Mouse (Mus musculus) monocyte, adult 5-6 weeks (primary cell): ENCODE measurements around the gene Prr29. TPM values are rescaled to one million over a fixed set of nuclear protein-coding genes. Genes with fewer than 3 reads are reported as not detected.

Experiments used
- ATAC-seq: fragments of 153-309, 156-312 bp; replicated peaks from 2 replicates; pipeline ENCODE4 v1.8.0; 2017; ENCODE audit warnings: mild to moderate bottlenecking; ENCODE audit not compliant: low TSS enrichment, insufficient number of reproducible peaks, severe bottlenecking, poor library complexity, low FRiP score
- total RNA-seq: library from RNA; stranded (forward); fragments of 200-1000, 200-491, 200-594 nt; gene quantifications from 3 replicates; pipeline ENCODE4 v1.2.3, GENCODE M21; 2017

The Prr29 gene
- total RNA-seq, 1 experiment from 2014 or later: not detected

DNA sequence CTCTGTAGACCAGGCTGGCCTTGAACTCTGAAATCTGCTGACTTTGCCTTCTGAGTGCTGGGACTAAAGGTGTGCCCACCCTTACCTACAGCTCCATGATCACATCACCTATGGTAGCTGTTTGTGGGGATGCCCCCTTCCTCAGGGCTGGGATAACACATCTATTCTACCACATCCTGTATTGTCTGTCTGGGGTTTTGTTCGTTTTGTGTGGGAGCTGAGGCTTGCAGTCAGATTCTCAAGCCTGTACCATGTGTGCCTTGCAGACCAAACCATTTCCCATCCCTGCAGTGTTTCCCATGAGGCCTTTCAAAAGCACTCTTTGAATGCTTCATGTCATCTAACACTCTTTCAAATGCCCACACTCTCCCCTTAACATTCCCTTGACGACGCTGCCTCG is 13.3 kb upstream of the Prr29 start:
- ATAC-seq: no peak

DNA sequence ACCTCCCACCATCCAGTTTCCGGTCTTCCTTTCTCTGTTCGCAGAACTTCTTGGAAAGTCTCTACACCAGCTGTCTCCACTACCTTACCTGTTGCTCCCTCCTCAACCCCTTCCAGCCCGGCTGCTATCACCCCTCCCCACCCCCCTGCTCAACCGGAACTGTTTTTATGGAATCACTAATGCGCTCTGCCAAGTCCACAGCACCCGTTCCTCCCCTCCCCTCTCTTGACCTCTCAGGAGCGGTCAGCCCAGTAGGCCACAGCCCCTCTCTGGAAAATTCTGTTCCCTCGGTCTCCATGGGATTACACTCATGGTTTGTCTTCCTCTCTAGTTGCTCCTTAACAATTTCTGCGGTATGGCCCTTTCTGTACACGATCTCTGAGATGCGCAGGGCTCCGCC is 12.1 kb upstream of the Prr29 start, which contains the start of gene Scn4a:
TSS of gene Scn4a (minus strand) at position 101 of the 400 bp plus-strand sequence.
- ATAC-seq: no peak

DNA sequence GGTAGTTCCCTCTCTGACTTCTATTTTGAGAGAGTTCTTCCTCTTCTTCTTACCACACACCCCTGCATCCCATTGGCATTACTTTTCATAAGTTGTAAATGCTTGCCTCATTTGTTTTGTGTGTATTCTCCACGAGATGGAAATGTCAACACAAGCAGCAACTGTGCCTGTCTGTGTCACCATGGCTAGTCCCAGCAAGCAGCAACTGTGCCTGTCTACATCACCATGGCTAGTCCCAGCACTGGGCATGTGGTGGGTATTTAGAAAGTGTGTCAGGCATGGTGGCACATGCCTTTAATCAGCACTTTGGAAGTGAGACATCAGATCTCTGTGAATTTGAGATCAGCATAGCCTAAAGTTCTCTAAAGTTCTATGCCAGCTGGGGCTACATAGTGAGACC is 11.1 kb upstream of the Prr29 start:
- no peak for ATAC-seq

DNA sequence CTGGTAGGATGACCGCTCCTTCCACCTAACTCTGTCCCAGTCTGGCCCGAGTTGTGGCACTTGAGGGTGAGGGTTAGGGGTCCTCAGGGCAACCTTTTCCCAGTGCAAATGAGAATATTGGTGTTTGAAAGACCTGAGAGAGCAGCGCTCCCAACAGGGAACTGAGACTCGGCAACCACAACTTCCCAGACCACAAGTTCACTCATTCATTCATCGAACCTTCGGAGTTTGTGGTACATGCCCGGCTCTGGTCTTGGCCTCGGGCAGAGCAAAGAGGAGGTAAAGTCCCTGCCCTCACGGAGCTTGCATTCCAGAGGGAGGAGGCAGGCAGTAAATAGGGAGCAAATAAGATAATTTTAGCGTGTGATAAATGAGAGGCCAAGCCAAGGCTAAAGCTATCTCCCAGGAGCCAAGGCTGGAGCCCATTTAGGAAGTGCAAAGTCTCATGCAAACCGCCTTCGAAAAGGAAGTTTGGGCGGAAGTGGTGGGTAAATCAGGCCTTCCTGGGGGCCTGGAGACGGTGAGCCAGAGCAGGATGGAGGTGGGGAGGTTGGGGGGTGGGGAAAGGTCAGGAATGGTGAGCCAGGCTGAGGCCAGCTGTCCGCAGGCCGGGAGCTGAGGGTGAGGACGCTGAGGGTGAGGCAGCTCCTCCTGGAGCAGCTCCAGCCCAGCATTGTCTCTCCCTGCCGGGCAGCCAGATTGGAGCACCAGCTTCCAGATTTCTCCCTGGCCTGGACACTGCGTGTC is 9.7 kb upstream of the Prr29 start:
- no peak; the same call in 1 of the 2 replicates for ATAC-seq

DNA sequence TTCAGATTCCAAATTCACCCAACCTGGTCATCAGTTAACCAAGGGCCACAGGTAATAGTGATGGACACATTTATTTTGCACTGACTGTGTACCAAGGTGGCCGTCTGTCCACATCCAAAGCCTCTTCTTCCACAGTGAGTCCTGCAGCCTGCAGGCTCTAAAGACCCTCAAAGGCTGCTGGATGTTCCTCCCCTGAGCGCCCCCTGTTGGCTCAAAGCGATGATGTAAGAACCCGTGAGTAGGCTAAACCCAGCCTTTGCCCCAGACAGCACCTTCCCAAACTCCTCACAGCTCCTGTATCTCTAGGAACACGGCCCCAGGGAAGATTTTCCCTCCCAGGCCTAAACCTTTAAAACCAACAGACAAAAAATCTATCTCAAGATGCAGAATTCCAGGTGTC is 5.9 kb upstream of the Prr29 start:
- no peak for ATAC-seq

DNA sequence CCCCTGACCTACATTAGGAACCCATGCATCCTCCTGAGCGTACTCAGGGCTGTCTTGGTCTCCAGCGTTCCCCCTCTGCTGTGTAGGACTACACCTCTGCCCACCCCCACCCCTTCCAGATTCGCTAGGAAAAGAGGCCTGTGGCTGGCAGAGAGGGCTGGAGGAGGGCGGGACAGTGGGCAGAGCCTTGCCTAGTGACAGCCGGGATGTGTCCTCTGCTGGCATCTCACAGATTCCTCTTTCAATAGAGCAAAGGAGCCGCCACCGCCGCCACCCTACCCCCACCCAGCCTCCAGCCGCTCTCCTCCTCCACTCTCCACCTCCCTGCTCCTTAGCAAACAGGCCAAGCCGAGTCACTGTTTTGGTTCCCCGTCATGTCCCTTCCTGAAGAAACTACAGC is 560 bp upstream of the Prr29 start:
- no peak for ATAC-seq

DNA sequence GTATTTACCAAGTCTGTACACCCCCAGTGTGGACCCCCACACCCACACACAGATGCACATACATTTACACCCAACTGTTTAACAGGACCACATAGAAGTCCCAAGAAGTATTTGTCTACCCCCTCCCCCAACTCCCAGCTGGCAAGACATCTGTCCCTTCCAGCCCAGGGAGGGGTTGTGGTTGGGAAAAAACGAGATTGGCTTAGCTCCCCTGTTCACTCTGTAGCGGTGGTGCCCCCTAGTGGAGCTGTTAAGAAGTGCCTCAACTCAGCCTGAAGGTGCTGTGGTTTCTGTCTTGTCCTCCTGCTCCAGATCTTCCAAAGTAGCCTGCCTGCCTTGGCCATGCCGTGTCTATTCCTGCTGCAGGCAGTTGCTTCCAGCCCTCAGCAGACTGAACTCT is 1.0 kb downstream of the Prr29 start:
- ATAC-seq: peak; percentile 89

DNA sequence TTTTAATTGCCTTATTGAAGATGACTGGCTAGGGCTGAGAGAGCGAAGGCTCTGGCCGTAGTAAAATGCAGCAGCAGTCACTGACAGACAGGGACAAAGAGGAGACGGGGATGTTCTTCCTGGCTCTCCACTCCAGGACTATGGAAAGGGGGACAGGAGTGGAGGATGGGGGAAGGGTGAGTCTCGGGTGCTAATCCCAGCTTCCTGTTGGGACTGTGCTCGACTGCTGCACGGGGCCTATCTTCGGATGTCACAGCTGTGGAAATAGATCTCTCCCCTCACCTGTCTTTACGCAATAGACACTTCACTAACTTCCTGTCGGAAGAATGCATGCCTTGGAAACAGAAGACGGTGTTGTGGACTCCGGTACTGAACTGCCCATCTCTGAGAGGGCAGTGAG is 8.7 kb downstream of the Prr29 start:
- ATAC-seq: no peak

DNA sequence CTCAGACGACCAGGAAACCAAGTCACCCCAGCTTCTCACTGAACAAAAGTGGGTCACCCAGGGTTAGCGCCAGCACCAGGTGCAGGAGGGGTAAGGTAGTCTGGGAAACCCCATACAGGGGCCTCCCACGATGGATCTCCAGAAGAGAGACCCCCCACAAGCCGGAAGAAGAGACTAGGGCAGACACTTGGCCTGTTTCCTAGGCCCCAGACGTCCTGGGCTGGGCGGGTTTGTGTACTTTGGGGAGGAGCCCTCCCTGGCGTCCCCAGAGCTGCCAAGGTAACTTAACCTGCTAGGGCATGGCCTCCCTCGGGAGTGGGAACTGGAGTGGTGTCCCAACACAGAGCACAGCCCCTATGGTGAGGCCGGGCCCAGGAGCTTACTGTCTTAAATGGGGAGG is 9.3 kb downstream of the Prr29 start:
- no peak for ATAC-seq

DNA sequence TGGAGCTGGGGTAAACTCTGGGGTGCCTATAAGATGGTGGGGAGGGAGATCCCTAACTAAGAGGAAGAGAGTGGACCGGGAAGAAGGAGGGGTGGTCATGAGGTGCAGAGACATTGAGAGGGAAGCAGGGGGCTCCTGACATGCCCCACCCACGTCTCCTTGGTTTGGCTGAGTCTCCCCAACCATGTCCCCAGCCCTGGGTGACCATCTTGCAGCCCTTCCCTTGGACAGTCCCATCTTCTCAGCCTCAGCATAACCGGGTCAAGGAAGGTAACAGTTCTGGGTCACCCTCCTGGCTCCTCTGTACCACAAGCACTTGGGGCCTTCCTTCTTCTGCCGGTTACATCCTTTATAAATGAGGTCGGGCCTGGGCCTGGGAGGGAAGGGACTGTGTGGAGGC is 9.7 kb downstream of the Prr29 start:
- no peak for ATAC-seq

DNA sequence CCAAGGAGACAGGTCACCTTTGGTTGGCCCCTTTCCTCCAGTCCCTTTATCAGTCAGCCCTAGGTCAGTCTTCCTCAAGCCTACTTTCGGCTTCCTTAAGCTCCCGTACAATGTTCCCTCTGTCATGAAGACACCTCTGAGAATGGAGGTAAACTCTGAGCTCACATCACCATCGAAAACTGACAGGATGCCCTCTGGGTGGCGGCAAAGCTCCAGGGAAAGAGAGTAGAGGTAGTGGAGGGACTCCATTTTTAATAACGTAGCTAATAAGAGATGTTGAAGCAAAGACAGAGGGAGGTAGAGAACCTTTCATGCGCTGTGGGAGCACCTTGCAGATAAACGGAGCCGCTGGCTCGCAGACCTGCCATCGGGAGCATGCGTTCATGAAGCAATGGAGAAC is 15.7 kb downstream of the Prr29 start:
- no peak for ATAC-seq

DNA sequence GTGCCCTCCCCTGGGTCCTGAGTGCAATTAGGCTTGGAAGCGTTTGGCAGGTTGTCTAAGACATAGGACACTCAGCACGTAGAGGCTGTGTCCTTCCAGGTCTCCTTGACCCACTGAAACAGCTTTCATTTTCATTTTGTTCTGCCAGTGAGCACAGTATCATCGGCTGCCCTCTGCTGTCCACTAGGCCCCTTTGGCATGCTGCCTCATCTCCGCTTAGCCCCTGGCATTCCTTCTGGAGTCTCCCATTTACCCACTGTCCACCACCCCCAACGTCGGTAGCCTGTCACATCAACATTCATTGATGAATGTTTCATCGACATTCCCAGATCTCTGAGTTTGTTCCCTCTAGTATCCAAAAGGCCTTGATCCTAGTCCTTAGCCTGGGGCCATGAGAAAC is 16.6 kb downstream of the Prr29 start:
- ATAC-seq: no peak

DNA sequence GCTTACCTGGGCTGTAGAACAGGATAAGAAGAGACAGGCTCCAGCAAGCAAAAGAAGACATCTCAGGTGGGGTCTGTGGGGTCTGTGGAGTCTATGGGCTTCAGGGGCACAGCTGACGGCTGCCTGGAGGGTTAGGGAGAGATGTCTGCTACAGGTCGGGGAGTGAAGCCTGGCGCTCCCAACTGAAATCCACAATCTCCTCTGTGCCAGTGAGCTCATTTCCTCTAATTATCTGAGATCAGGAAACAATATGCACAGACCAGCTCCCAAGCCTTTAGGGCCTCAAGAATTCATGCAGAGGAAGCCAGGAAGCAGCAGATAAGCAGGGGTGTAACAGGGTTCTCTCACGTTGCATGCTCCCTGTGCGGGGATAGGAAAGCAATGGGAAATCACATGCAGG is 17.2 kb downstream of the Prr29 start:
- no peak for ATAC-seq

DNA sequence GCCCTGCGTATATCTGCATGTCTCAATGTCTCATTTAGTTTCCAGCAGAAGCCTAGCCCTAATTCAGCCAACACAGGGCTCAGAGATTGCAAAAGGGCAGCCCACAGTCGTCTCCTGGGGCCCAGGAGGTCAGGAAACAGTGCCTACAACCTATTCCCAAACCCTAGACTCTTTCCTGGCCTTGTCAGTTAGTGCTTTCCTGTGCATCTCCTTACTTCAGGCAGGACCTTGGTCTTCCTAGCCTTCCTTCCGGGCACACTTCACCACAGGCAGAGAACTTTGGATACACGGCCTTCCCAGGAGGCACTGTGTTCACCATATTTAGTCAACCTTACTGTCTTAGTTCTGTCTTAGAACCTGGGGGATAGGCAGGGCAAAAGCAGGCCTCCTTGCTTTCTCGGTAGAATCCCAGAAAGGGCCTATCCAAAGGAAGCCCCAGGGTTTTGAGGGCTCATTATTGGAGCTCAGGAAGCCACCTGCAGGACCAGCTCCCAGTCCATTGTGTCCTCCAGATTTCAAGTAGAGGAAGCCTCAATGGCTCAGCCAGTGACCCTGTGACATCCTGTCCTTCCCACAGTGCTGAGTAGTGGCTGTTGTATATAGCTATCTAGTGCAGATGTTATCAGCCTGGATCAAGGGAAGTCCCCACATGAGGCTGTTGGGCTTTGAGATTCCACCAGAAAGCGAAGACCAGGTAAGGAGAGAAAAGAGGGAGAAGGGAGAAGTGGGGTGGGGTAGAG is 17.9 kb downstream of the Prr29 start:
- ATAC-seq: no peak

DNA sequence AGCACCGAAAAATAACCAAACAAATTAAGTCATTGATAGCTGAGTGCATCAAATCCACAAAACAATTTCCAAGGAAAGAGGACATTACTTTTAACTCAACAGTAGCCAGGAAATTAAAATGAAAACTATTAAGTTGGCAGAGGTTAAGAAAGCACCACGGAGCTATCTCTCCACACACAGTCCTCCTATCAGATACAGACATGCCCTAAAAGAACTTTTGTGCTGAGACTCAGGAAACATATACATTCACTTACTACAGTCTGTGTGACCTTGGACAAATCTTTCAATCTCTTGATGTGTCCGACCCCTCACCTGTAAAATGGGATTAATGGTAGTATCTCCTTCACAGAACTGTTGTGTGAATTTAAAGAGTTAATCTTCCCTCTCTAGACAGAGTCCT is 21.1 kb downstream of the Prr29 start:
- no peak for ATAC-seq

DNA sequence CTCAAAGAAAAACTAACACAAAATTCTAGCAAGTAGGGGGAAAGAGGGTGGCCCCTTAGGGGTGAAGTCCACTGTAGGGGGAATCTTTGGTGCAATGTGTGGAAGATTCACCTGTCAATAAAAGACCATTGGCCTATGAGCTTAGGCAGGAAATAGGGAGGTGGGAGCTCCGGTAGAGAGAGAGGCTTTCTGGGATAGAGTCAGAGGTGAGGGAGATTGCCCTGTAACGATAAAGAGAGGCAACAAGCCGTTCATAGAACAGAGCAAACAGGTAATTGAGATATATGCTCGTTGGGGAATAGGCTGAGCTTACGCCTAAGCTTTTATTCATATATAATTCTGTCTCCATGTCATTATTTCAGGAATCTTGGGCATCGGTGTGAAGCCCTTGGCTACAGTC is 21.7 kb downstream of the Prr29 start:
- ATAC-seq: no peak

DNA sequence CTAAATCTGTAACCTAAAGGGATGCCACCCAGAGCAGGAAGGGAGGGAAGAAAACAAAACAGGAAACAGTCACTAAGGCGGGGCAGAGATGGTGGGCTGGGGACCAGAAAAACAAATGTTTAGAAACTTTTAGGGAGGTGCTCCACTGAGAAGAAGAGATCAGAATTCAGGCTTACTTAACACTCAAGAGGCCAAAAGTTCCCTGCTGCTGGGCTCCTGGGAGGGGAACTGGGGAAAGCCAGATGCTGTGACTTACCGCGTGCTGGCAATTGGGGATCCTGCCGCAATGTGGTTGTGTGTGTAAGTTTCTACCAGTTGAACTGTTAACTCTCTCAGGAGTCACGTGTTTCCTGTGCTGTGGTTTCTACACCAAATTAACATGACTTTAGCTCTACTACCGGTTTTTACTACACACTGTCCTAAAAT is 22.5 kb downstream of the Prr29 start, which contains the start of gene Icam2:
TSS of gene Icam2 (minus strand) at position 285 of the 426 bp plus-strand sequence.
- ATAC-seq: peak; percentile 82

DNA sequence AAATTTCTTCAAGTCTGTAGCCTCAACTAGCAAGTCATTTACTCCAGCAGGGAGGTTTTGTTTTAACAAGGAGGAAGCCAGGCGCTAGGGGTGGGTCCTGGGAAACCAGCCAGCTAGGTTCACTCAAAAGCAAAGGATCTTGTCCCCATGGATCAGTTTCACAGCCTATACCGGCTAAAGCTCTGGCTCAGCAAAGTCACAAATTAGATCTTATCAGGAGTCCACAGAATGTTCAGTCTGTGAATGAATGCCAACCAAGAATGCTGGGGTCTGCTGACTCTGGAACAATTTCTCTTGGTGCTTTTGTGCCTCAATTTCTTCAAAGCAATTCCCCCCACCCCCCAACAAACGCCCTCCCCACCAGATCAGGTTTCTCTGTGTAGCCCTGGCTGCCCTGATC is 24.3 kb downstream of the Prr29 start:
- no peak for ATAC-seq

DNA sequence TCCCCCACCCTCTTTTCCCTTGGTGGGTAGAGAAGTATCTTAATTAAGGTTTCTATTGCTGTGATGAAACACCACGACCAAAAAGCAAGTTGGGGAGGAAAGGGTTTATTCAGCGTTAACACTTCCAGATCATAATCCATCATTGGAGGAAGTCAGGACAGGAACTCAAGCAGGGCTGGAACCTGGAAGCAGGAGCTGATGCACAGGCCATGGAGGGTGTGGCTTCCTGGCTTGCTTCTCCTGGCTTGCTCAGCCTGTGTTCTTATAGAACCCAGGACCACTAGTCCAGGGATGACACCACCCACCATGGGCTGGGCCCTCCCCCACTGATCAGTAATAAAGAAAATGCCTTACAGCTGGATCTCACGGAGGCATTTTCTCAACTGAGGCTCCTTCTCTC is 25.5 kb downstream of the Prr29 start:
- no peak for ATAC-seq

DNA sequence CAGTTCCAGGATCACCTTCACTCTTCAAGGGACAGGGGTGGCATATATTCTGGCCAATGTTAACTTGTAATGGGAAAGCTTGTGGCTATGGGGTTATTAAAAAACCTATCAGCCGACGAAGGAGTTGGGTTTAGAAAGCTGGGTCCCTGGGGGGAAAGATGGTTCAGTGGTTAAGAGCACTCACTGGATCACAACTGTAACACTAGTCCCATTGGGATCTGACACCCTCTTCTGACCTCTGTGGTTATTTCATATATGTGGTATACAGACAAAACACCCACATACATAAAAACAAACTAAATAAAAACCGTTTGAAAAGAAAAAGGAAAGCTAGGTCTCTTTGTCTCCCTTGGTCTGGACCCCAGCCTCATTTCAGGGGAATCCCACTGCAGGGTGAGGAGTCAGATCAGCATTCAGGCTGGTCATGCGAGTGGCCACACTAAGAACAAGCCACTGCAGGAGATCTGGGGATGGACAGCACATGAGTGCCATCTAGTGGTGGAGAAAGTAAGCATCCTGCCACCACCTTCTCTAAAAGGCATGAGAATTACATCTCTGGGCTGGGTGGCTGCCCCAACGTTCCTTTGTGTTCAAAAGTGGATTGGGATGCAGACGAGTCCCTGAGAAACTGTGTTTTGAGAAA is 26.4 kb downstream of the Prr29 start:
- ATAC-seq: peak; percentile 66
